Mouse (Mus musculus): ENCODE measurements around the gene Tmc3.

Gene Tmc3

GRCm38 (mm10) chr7:83584639-83585471 lies at the start of gene Tmc3:
TSS of gene Tmc3 (plus strand) at chr7:83584927.
- no peak for DNase-seq

GRCm38 (mm10) chr7:83541536-83542169 lies 43.1 kb upstream of the Tmc3 start:
- no peak for DNase-seq

- DNase-seq = no peak
Measured at GRCm38 (mm10) chr7:83548686-83549352, 35.9 kb upstream of the Tmc3 start.

GRCm38 (mm10) chr7:83549353-83549774 lies 35.4 kb upstream of the Tmc3 start:
- DNase-seq = no peak

- DNase-seq = no peak
Measured at GRCm38 (mm10) chr7:83549951-83550407, 34.7 kb upstream of the Tmc3 start.

GRCm38 (mm10) chr7:83554477-83554876 lies 30.2 kb upstream of the Tmc3 start:
- DNase-seq = no peak

GRCm38 (mm10) chr7:83556488-83556887 lies 28.2 kb upstream of the Tmc3 start:
- DNase-seq = no peak

GRCm38 (mm10) chr7:83558741-83559280 lies 25.9 kb upstream of the Tmc3 start:
- no peak for DNase-seq

- no peak for DNase-seq
Measured at GRCm38 (mm10) chr7:83559495-83559894, 25.2 kb upstream of the Tmc3 start.

- no peak for DNase-seq
Measured at GRCm38 (mm10) chr7:83561849-83562248, 22.9 kb upstream of the Tmc3 start.

GRCm38 (mm10) chr7:83564635-83565291 lies 20.0 kb upstream of the Tmc3 start:
- peak; percentile 10 to 37 for DNase-seq

- DNase-seq = no peak
Measured at GRCm38 (mm10) chr7:83565976-83566375, 18.8 kb upstream of the Tmc3 start.

GRCm38 (mm10) chr7:83567841-83568500 lies 16.8 kb upstream of the Tmc3 start:
- DNase-seq = peak; percentile 19 to 28

GRCm38 (mm10) chr7:83568815-83569214 lies 15.9 kb upstream of the Tmc3 start:
- DNase-seq = no peak

GRCm38 (mm10) chr7:83569436-83569835 lies 15.3 kb upstream of the Tmc3 start:
- DNase-seq = no peak

- DNase-seq = no peak
Measured at GRCm38 (mm10) chr7:83571077-83571476, 13.7 kb upstream of the Tmc3 start.

- DNase-seq = no peak
Measured at GRCm38 (mm10) chr7:83571901-83572300, 12.8 kb upstream of the Tmc3 start.

GRCm38 (mm10) chr7:83572451-83572850 lies 12.3 kb upstream of the Tmc3 start:
- no peak for DNase-seq

GRCm38 (mm10) chr7:83580946-83581345 lies 3.8 kb upstream of the Tmc3 start:
- DNase-seq = no peak

- no peak for DNase-seq
Measured at GRCm38 (mm10) chr7:83594056-83594455, 9.3 kb downstream of the Tmc3 start.

GRCm38 (mm10) chr7:83597063-83597462 lies 12.3 kb downstream of the Tmc3 start:
- DNase-seq = no peak

All from thymus, postnatal 36 days (tissue).